Mouse (Mus musculus): ENCODE measurements around the gene Olfr102. TPM values are rescaled to one million over a fixed set of nuclear protein-coding genes. Genes with fewer than 3 reads are reported as not detected.

Olfr102 gene
- total and polyA plus RNA-seq, 3 experiments, result not detected

DNA sequence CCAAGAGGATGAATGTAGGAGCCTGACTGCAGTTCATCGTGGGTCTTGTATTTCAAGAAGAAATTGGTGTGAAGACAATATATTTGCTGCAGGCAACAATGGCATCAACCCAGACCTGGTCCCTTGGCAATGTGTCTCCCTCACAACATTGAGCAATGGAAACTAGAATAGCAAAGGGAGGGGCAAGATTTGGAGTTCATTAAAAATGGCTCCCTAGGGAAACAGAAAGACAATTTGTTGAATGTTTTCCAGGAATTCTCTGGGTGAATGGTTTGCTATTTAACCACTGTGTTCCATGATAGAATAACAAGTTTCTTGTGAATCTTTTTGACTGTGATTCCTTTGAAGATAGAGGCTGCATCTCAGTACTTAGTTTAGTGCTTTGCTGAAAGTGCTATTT lies 53.2 kb downstream of the Olfr102 start, which contains the start of gene Olfr98:
TSS of gene Olfr98 (minus strand) at position 124 of the 400 bp plus-strand sequence.
- Histone ChIP-seq H3K27me3 (replicated peaks) (no peaks in the 10 kb centered on the region), H3K9me3 (replicated peaks; ENCODE audit: low read length) (no peaks in the 10 kb centered on the region), H3K4me1 (ENCODE audit: control insufficient read depth in 1 of 2, insufficient read depth in 2 of 2) (no peaks in the 10 kb centered on the region), H3K79me2 (replicated peaks; ENCODE audit: control insufficient read depth, extremely low read depth, insufficient read depth, poor library complexity, severe bottlenecking) (no peaks in the 10 kb centered on the region), H3K36me3 (replicated peaks in 1 of 2; ENCODE audit: control insufficient read depth in 1 of 2, insufficient read depth in 1 of 2, low read length in 1 of 2) (no peaks in the 10 kb centered on the region), H3K27ac (ENCODE audit: insufficient read depth, low read depth) (no peak within 1 kb of the TSS), H3K4me2 (ENCODE audit: insufficient read depth, low read depth, poor library complexity, severe bottlenecking) (no peak within 1 kb of the TSS), H3K4me3 (replicated peaks in 1 of 3; ENCODE audit: low read depth in 2 of 3, low read length in 2 of 3, poor library complexity in 1 of 3) (no peak within 1 kb of the TSS), H3K9ac (ENCODE audit: insufficient read depth, low read depth) (no peak within 1 kb of the TSS)
- no peak for DNase-seq (ENCODE audit: extremely low read depth)
- no peak for TF ChIP-seq ETS1 (conservative IDR thresholded peaks at IDR 0.05; ENCODE audit: low read depth, low read length)
- no peak for TF ChIP-seq USF2 (conservative IDR thresholded peaks at IDR 0.05; ENCODE audit: low read depth, low read length)
- no peak for TF ChIP-seq JUN (IDR thresholded peaks at IDR 0.05; ENCODE audit: insufficient read depth, low read depth, low read length)
- TF ChIP-seq ZMIZ1 (IDR thresholded peaks at IDR 0.05; ENCODE audit: low read depth, low read length), result no peak
- TF ChIP-seq E2F4 (IDR thresholded peaks at IDR 0.05; ENCODE audit: insufficient replicate concordance, low read depth, low read length), result no peak
- no peak for TF ChIP-seq GABPA (IDR thresholded peaks at IDR 0.05; ENCODE audit: insufficient replicate concordance, low read depth, low read length)
- TF ChIP-seq RCOR1 (conservative IDR thresholded peaks at IDR 0.05; ENCODE audit: low read depth, low read length), result no peak
- TF ChIP-seq POLR2AphosphoS2 (IDR thresholded peaks at IDR 0.05; ENCODE audit: low read depth, low read length), result no peak
- no peak for TF ChIP-seq MAZ (IDR thresholded peaks at IDR 0.05; ENCODE audit: low read depth, low read length)
- no peak for TF ChIP-seq EP300 (IDR thresholded peaks at IDR 0.05; ENCODE audit: low read length)
- TF ChIP-seq ZKSCAN1 (IDR thresholded peaks at IDR 0.05; ENCODE audit: borderline replicate concordance, low read depth, low read length), result no peak
- TF ChIP-seq BHLHE40 (IDR thresholded peaks at IDR 0.05; ENCODE audit: low read depth, low read length), result no peak
- TF ChIP-seq MAFK (IDR thresholded peaks at IDR 0.05; ENCODE audit: insufficient replicate concordance, low read length), result no peak
- no peak for TF ChIP-seq CHD1 (IDR thresholded peaks at IDR 0.05; ENCODE audit: low read depth, low read length)
- TF ChIP-seq CTCF (conservative IDR thresholded peaks at IDR 0.05 in 1 of 2, IDR thresholded peaks at IDR 0.05 in 1 of 2; ENCODE audit: low read depth in 2 of 2, low read length in 2 of 2), result no peak
- dilution Hi-C loops (cut with MboI; ENCODE audit: extremely low pct_ligation_motif_present, extremely low pct_unique_long_range_greater_than_20kb, low sequenced_read_pairs) (no loop called here), in situ Hi-C loops (cut with MboI; ENCODE audit: low pct_ligation_motif_present, low pct_unique_long_range_greater_than_20kb, low sequenced_read_pairs) (no loop called here)

Other genes with a start within 250 kb of the Olfr102 start
Only the 20 nearest of the 23 such genes appear.
- gene Olfr93, start 155.6 kb downstream of the Olfr102 start, total RNA-seq (2012; rRNA removed), result not detected in 2 replicates
- gene Olfr93, start 155.6 kb downstream of the Olfr102 start, total RNA-seq (2014; rRNA removed), result not detected in 2 replicates
- not detected in 2 replicates for gene Olfr93, start 155.6 kb downstream of the Olfr102 start, polyA plus RNA-seq (2012; ENCODE audit: insufficient read length, low read depth)
- 0.21 and 0.47 TPM in 2 replicates for gene Ubd, start 123.2 kb downstream of the Olfr102 start, total RNA-seq (2012; rRNA removed)
- not detected in 2 replicates for gene Ubd, start 123.2 kb downstream of the Olfr102 start, total RNA-seq (2014; rRNA removed)
- not detected in 2 replicates for gene Ubd, start 123.2 kb downstream of the Olfr102 start, polyA plus RNA-seq (2012; ENCODE audit: insufficient read length, low read depth)
- not detected in 2 replicates for gene Olfr94, start 116.1 kb downstream of the Olfr102 start, total RNA-seq (2012; rRNA removed)
- not detected in 2 replicates for gene Olfr94, start 116.1 kb downstream of the Olfr102 start, total RNA-seq (2014; rRNA removed)
- not detected in 2 replicates for gene Olfr94, start 116.1 kb downstream of the Olfr102 start, polyA plus RNA-seq (2012; ENCODE audit: insufficient read length, low read depth)
- not detected in 2 replicates for gene Olfr95, start 103.9 kb downstream of the Olfr102 start, total RNA-seq (2012; rRNA removed)
- gene Olfr95, start 103.9 kb downstream of the Olfr102 start, total RNA-seq (2014; rRNA removed), result not detected in 2 replicates
- not detected in 2 replicates for gene Olfr95, start 103.9 kb downstream of the Olfr102 start, polyA plus RNA-seq (2012; ENCODE audit: insufficient read length, low read depth)
- not detected in 2 replicates for gene Olfr96, start 96.9 kb downstream of the Olfr102 start, total RNA-seq (2012; rRNA removed)
- not detected in 2 replicates for gene Olfr96, start 96.9 kb downstream of the Olfr102 start, total RNA-seq (2014; rRNA removed)
- not detected in 2 replicates for gene Olfr96, start 96.9 kb downstream of the Olfr102 start, polyA plus RNA-seq (2012; ENCODE audit: insufficient read length, low read depth)
- gene Olfr97, start 79.7 kb downstream of the Olfr102 start, total RNA-seq (2012; rRNA removed), result not detected in 2 replicates
- not detected in 2 replicates for gene Olfr97, start 79.7 kb downstream of the Olfr102 start, total RNA-seq (2014; rRNA removed)
- not detected in 2 replicates for gene Olfr97, start 79.7 kb downstream of the Olfr102 start, polyA plus RNA-seq (2012; ENCODE audit: insufficient read length, low read depth)
- gene Olfr98, start 53.3 kb downstream of the Olfr102 start, total RNA-seq (2012; rRNA removed), result 0.21 TPM in 1 of 2 replicates, not detected in the other
- gene Olfr98, start 53.3 kb downstream of the Olfr102 start, total RNA-seq (2014; rRNA removed), result not detected in 2 replicates
- 0.44 and 0.70 TPM in 2 replicates for gene Olfr98, start 53.3 kb downstream of the Olfr102 start, polyA plus RNA-seq (2012; ENCODE audit: insufficient read length, low read depth)
- 72.2 and 88.6 TPM in 2 replicates for gene H2-M3, start 46.8 kb downstream of the Olfr102 start, total RNA-seq (2012; rRNA removed)
- gene H2-M3, start 46.8 kb downstream of the Olfr102 start, total RNA-seq (2014; rRNA removed), result 71.7 and 72.8 TPM in 2 replicates
- 46.1 and 49.0 TPM in 2 replicates for gene H2-M3, start 46.8 kb downstream of the Olfr102 start, polyA plus RNA-seq (2012; ENCODE audit: insufficient read length, low read depth)
- 0.08 and 0.25 TPM in 2 replicates for gene Olfr99, start 33.6 kb downstream of the Olfr102 start, total RNA-seq (2012; rRNA removed)
- gene Olfr99, start 33.6 kb downstream of the Olfr102 start, total RNA-seq (2014; rRNA removed), result not detected in 2 replicates
- gene Olfr99, start 33.6 kb downstream of the Olfr102 start, polyA plus RNA-seq (2012; ENCODE audit: insufficient read length, low read depth), result 2.2 and 3.4 TPM in 2 replicates
- gene Olfr101, start 12.7 kb downstream of the Olfr102 start, total RNA-seq (2012; rRNA removed), result not detected in 2 replicates
- gene Olfr101, start 12.7 kb downstream of the Olfr102 start, total RNA-seq (2014; rRNA removed), result not detected in 2 replicates
- 0.21 and 0.27 TPM in 2 replicates for gene Olfr101, start 12.7 kb downstream of the Olfr102 start, polyA plus RNA-seq (2012; ENCODE audit: insufficient read length, low read depth)
- not detected in 2 replicates for gene Olfr103, start 22.6 kb upstream of the Olfr102 start, total RNA-seq (2012; rRNA removed)
- gene Olfr103, start 22.6 kb upstream of the Olfr102 start, total RNA-seq (2014; rRNA removed), result not detected in 2 replicates
- gene Olfr103, start 22.6 kb upstream of the Olfr102 start, polyA plus RNA-seq (2012; ENCODE audit: insufficient read length, low read depth), result not detected in 2 replicates
- not detected in 2 replicates for gene Olfr104-ps, start 42.5 kb upstream of the Olfr102 start, total RNA-seq (2012; rRNA removed)
- not detected in 2 replicates for gene Olfr104-ps, start 42.5 kb upstream of the Olfr102 start, total RNA-seq (2014; rRNA removed)
- gene Olfr104-ps, start 42.5 kb upstream of the Olfr102 start, polyA plus RNA-seq (2012; ENCODE audit: insufficient read length, low read depth), result not detected in 2 replicates
- not detected in 2 replicates for gene Olfr105-ps, start 62.0 kb upstream of the Olfr102 start, total RNA-seq (2012; rRNA removed)
- not detected in 2 replicates for gene Olfr105-ps, start 62.0 kb upstream of the Olfr102 start, total RNA-seq (2014; rRNA removed)
- not detected in 2 replicates for gene Olfr105-ps, start 62.0 kb upstream of the Olfr102 start, polyA plus RNA-seq (2012; ENCODE audit: insufficient read length, low read depth)
- gene Olfr106-ps, start 73.3 kb upstream of the Olfr102 start, total RNA-seq (2012; rRNA removed), result not detected in 2 replicates
- not detected in 2 replicates for gene Olfr106-ps, start 73.3 kb upstream of the Olfr102 start, total RNA-seq (2014; rRNA removed)
- not detected in 2 replicates for gene Olfr106-ps, start 73.3 kb upstream of the Olfr102 start, polyA plus RNA-seq (2012; ENCODE audit: insufficient read length, low read depth)
- not detected in 2 replicates for gene Olfr107, start 82.2 kb upstream of the Olfr102 start, total RNA-seq (2012; rRNA removed)
- gene Olfr107, start 82.2 kb upstream of the Olfr102 start, total RNA-seq (2014; rRNA removed), result not detected in 2 replicates
- 0.05 TPM in 1 of 2 replicates, not detected in the other for gene Olfr107, start 82.2 kb upstream of the Olfr102 start, polyA plus RNA-seq (2012; ENCODE audit: insufficient read length, low read depth)
- not detected in 2 replicates for gene Olfr108, start 128.4 kb upstream of the Olfr102 start, total RNA-seq (2012; rRNA removed)
- not detected in 2 replicates for gene Olfr108, start 128.4 kb upstream of the Olfr102 start, total RNA-seq (2014; rRNA removed)
- gene Olfr108, start 128.4 kb upstream of the Olfr102 start, polyA plus RNA-seq (2012; ENCODE audit: insufficient read length, low read depth), result not detected in 2 replicates
- not detected in 2 replicates for gene Olfr109, start 141.9 kb upstream of the Olfr102 start, total RNA-seq (2012; rRNA removed)
- gene Olfr109, start 141.9 kb upstream of the Olfr102 start, total RNA-seq (2014; rRNA removed), result not detected in 2 replicates
- gene Olfr109, start 141.9 kb upstream of the Olfr102 start, polyA plus RNA-seq (2012; ENCODE audit: insufficient read length, low read depth), result not detected in 2 replicates
- gene H2-M2, start 166.5 kb upstream of the Olfr102 start, total RNA-seq (2012; rRNA removed), result not detected in 2 replicates
- gene H2-M2, start 166.5 kb upstream of the Olfr102 start, total RNA-seq (2014; rRNA removed), result not detected in 2 replicates
- 2.1 and 2.9 TPM in 2 replicates for gene H2-M2, start 166.5 kb upstream of the Olfr102 start, polyA plus RNA-seq (2012; ENCODE audit: insufficient read length, low read depth)
- gene Olfr110, start 175.4 kb upstream of the Olfr102 start, total RNA-seq (2012; rRNA removed), result not detected in 2 replicates
- gene Olfr110, start 175.4 kb upstream of the Olfr102 start, total RNA-seq (2014; rRNA removed), result not detected in 2 replicates
- gene Olfr110, start 175.4 kb upstream of the Olfr102 start, polyA plus RNA-seq (2012; ENCODE audit: insufficient read length, low read depth), result not detected in 2 replicates
- not detected in 2 replicates for gene Olfr111, start 191.0 kb upstream of the Olfr102 start, total RNA-seq (2012; rRNA removed)
- not detected in 2 replicates for gene Olfr111, start 191.0 kb upstream of the Olfr102 start, total RNA-seq (2014; rRNA removed)
- not detected in 2 replicates for gene Olfr111, start 191.0 kb upstream of the Olfr102 start, polyA plus RNA-seq (2012; ENCODE audit: insufficient read length, low read depth)